Mouse (Mus musculus): ENCODE data around the gene Cbx5. TPM values are rescaled to one million over a fixed set of nuclear protein-coding genes. Genes with fewer than 3 reads are reported as not detected.

Gene Cbx5
- total RNA-seq, 1 experiment: 226 TPM

GRCm38 (mm10) chr15:103259989-103260388 is 20.4 kb upstream of the Cbx5 start:
- Histone ChIP-seq H3K27ac (ENCODE audit: insufficient read depth, low read depth, low read length, poor library complexity, severe bottlenecking) (no peak overlapping the region), H3K9ac (ENCODE audit: insufficient read depth, low read depth, low read length, poor library complexity, severe bottlenecking) (no peak overlapping the region), H3K36me3 (ENCODE audit: control insufficient read depth, insufficient read depth, low read length, poor library complexity, severe bottlenecking) (no peaks in the 10 kb centered on the region), H3K4me3 (ENCODE audit: insufficient read depth in 1 of 2, low read depth in 1 of 2, low read length in 2 of 2, poor library complexity in 1 of 2, severe bottlenecking in 1 of 2) (no peak overlapping the region), H3K9me3 (ENCODE audit: control insufficient read depth, insufficient read depth, low read depth, low read length) (no peaks in the 10 kb centered on the region), H3K4me1 (ENCODE audit: control insufficient read depth in 2 of 2, insufficient read depth in 2 of 2, low read length in 2 of 2, poor library complexity in 1 of 2) (peaks cover 0 to 15% of the 10 kb centered on the region in 2 experiments; a peak in 2 of 4 replicates)
- DNase-seq (ENCODE audit: low read depth, low spot score): no peak
- TF ChIP-seq MAFK (IDR thresholded peaks at IDR 0.05; ENCODE audit: insufficient read depth, low read depth, low read length) (no peak), CHD2 (IDR thresholded peaks at IDR 0.05; ENCODE audit: low read depth, low read length) (no peak), ZC3H11A (IDR thresholded peaks at IDR 0.05; ENCODE audit: borderline replicate concordance, low read depth, low read length) (no peak), HCFC1 (IDR thresholded peaks at IDR 0.05; ENCODE audit: borderline replicate concordance, insufficient read depth, low read length) (no peak), ZNF384 (IDR thresholded peaks at IDR 0.05; ENCODE audit: low read depth, low read length) (no peak)
- in situ Hi-C loops (cut with MboI; ENCODE audit: low sequenced_read_pairs in 2 of 2, unreplicated experiment in 2 of 2): no loop called here

GRCm38 (mm10) chr15:103259162-103259561 is 19.5 kb upstream of the Cbx5 start:
- Histone ChIP-seq H3K9ac (ENCODE audit: insufficient read depth, low read depth, low read length, poor library complexity, severe bottlenecking) (no peak overlapping the region), H3K4me1 (ENCODE audit: control insufficient read depth in 2 of 2, insufficient read depth in 2 of 2, low read length in 2 of 2, poor library complexity in 1 of 2) (peaks cover 0 to 16% of the 10 kb centered on the region in 2 experiments; a peak in 2 of 4 replicates), H3K36me3 (ENCODE audit: control insufficient read depth, insufficient read depth, low read length, poor library complexity, severe bottlenecking) (no peaks in the 10 kb centered on the region), H3K9me3 (ENCODE audit: control insufficient read depth, insufficient read depth, low read depth, low read length) (no peaks in the 10 kb centered on the region), H3K27ac (ENCODE audit: insufficient read depth, low read depth, low read length, poor library complexity, severe bottlenecking) (no peak overlapping the region), H3K4me3 (ENCODE audit: insufficient read depth in 1 of 2, low read depth in 1 of 2, low read length in 2 of 2, poor library complexity in 1 of 2, severe bottlenecking in 1 of 2) (no peak overlapping the region)
- DNase-seq (ENCODE audit: low read depth, low spot score): no peak
- in situ Hi-C loops (cut with MboI; ENCODE audit: low sequenced_read_pairs in 2 of 2, unreplicated experiment in 2 of 2): no loop called here
- TF ChIP-seq ZNF384 (IDR thresholded peaks at IDR 0.05; ENCODE audit: low read depth, low read length) (no peak), CHD2 (IDR thresholded peaks at IDR 0.05; ENCODE audit: low read depth, low read length) (no peak), MAFK (IDR thresholded peaks at IDR 0.05; ENCODE audit: insufficient read depth, low read depth, low read length) (no peak), HCFC1 (IDR thresholded peaks at IDR 0.05; ENCODE audit: borderline replicate concordance, insufficient read depth, low read length) (no peak), ZC3H11A (IDR thresholded peaks at IDR 0.05; ENCODE audit: borderline replicate concordance, low read depth, low read length) (no peak)

- TF ChIP-seq HCFC1 (IDR thresholded peaks at IDR 0.05; ENCODE audit: borderline replicate concordance, insufficient read depth, low read length) (no peak), ZNF384 (IDR thresholded peaks at IDR 0.05; ENCODE audit: low read depth, low read length) (no peak)
- peak within 1 kb of the TSS; percentile 18 for H3K9ac ChIP-seq (ENCODE audit: insufficient read depth, low read depth, low read length, poor library complexity, severe bottlenecking)
- H3K4me1 ChIP-seq (ENCODE audit: control insufficient read depth in 2 of 2, insufficient read depth in 2 of 2, low read length in 2 of 2, poor library complexity in 1 of 2): peaks cover 0 to 16% of the 10 kb centered on the region in 2 experiments; a peak in 2 of 4 replicates
- H3K27ac ChIP-seq (ENCODE audit: insufficient read depth, low read depth, low read length, poor library complexity, severe bottlenecking): no peak within 1 kb of the TSS
- DNase-seq (ENCODE audit: low read depth, low spot score): no peak
- no peaks in the 10 kb centered on the region for H3K36me3 ChIP-seq (ENCODE audit: control insufficient read depth, insufficient read depth, low read length, poor library complexity, severe bottlenecking)
- in situ Hi-C loops (cut with MboI; ENCODE audit: low sequenced_read_pairs in 2 of 2, unreplicated experiment in 2 of 2): no loop called here
- no peaks in the 10 kb centered on the region for H3K9me3 ChIP-seq (ENCODE audit: control insufficient read depth, insufficient read depth, low read depth, low read length)
- H3K4me3 ChIP-seq (ENCODE audit: insufficient read depth in 1 of 2, low read depth in 1 of 2, low read length in 2 of 2, poor library complexity in 1 of 2, severe bottlenecking in 1 of 2): peak within 1 kb of the TSS; percentile 47 to 49
Observed at GRCm38 (mm10) chr15:103257790-103258728, 18.4 kb upstream of the Cbx5 start, which contains the start of gene Nfe2. TSS of gene Nfe2 (minus strand) at chr15:103258403.

GRCm38 (mm10) chr15:103256210-103256986 is 16.8 kb upstream of the Cbx5 start:
- no peak for DNase-seq (ENCODE audit: low read depth, low spot score)
- Histone ChIP-seq H3K27ac (ENCODE audit: insufficient read depth, low read depth, low read length, poor library complexity, severe bottlenecking) (no peak overlapping the region), H3K9me3 (ENCODE audit: control insufficient read depth, insufficient read depth, low read depth, low read length) (no peaks in the 10 kb centered on the region), H3K9ac (ENCODE audit: insufficient read depth, low read depth, low read length, poor library complexity, severe bottlenecking) (no peak overlapping the region), H3K4me3 (ENCODE audit: insufficient read depth in 1 of 2, low read depth in 1 of 2, low read length in 2 of 2, poor library complexity in 1 of 2, severe bottlenecking in 1 of 2) (no peak overlapping the region), H3K4me1 (ENCODE audit: control insufficient read depth in 2 of 2, insufficient read depth in 2 of 2, low read length in 2 of 2, poor library complexity in 1 of 2) (peaks cover 0 to 16% of the 10 kb centered on the region in 2 experiments; a peak in 2 of 4 replicates), H3K36me3 (ENCODE audit: control insufficient read depth, insufficient read depth, low read length, poor library complexity, severe bottlenecking) (no peaks in the 10 kb centered on the region)
- no peak for TF ChIP-seq MAFK (IDR thresholded peaks at IDR 0.05; ENCODE audit: insufficient read depth, low read depth, low read length)
- TF ChIP-seq ZC3H11A (IDR thresholded peaks at IDR 0.05; ENCODE audit: borderline replicate concordance, low read depth, low read length): no peak
- TF ChIP-seq CHD2 (IDR thresholded peaks at IDR 0.05; ENCODE audit: low read depth, low read length): no peak
- no peak for TF ChIP-seq ZNF384 (IDR thresholded peaks at IDR 0.05; ENCODE audit: low read depth, low read length)
- no peak for TF ChIP-seq HCFC1 (IDR thresholded peaks at IDR 0.05; ENCODE audit: borderline replicate concordance, insufficient read depth, low read length)
- in situ Hi-C loops (cut with MboI; ENCODE audit: low sequenced_read_pairs in 2 of 2, unreplicated experiment in 2 of 2): no loop called here

All from ES-E14 (cell line).